Mouse (Mus musculus) intestine, embryonic 15.5 days (tissue): ENCODE measurements around the gene Srrd. TPM values are rescaled to one million over a fixed set of nuclear protein-coding genes. Genes with fewer than 3 reads are reported as not detected.

ENCODE experiments used
- ATAC-seq: fragments of 200-750 bp; cut with Nextera tagmentation; 2 replicates; pipeline ENCODE4 v1.8.0; 2017; ENCODE audit warnings: moderate TSS enrichment, moderate library complexity
- H3K27ac ChIP-seq: fragments of 300-500 bp; sonication (generic); 2 replicates; pipeline ENCODE4 v1.5.1; 2015; ENCODE audit warnings: mild to moderate bottlenecking, inconsistent platforms
- H3K27me3 ChIP-seq: fragments of 300-500 bp; sonication (generic); replicated peaks from 2 replicates; pipeline ENCODE4 v1.6.1; 2015; ENCODE audit warnings: inconsistent platforms
- H3K36me3 ChIP-seq: fragments of 300-500 bp; sonication (generic); 2 replicates; pipeline ENCODE4 v1.6.1; 2015; ENCODE audit warnings: inconsistent platforms
- H3K4me1 ChIP-seq: fragments of 300-500 bp; sonication (generic); replicated peaks from 2 replicates; pipeline ENCODE4 v1.6.1; 2015; ENCODE audit warnings: inconsistent platforms
- H3K4me2 ChIP-seq: fragments of 300-500 bp; sonication (generic); replicated peaks from 2 replicates; pipeline ENCODE4 v1.6.1; 2015; ENCODE audit warnings: mild to moderate bottlenecking, inconsistent platforms
- H3K4me3 ChIP-seq: fragments of 300-500 bp; sonication (generic); replicated peaks from 2 replicates; pipeline ENCODE4 v1.5.1; 2015; ENCODE audit warnings: inconsistent platforms
- H3K9ac ChIP-seq: fragments of 300-500 bp; sonication (generic); 2 replicates; pipeline ENCODE4 v1.6.1; 2015; ENCODE audit warnings: inconsistent platforms
- H3K9me3 ChIP-seq: fragments of 300-500 bp; sonication (generic); 2 replicates; pipeline ENCODE4 v1.6.1; 2016; ENCODE audit warnings: inconsistent platforms
- WGBS: fragments of 180-500 bp; shearing (Covaris S2); methylation state at CpG from one replicate; pipeline ENCODE4 v1.1.7; 2015; 5-methylcytosine and 5-hydroxymethylcytosine counted together
- polyA plus RNA-seq: library from polyadenylated mRNA; unstranded; fragments of >200 nt; fragmentation: Nextera tagmentation; extraction: Ambion mirVana; gene quantifications from 2 replicates; pipeline ENCODE4 v1.2.1, GENCODE M21; 2015

Gene Srrd
- polyA plus RNA-seq, 1 experiment from 2014 or later = 32.2 TPM

GRCm38 (mm10) chr5:112302310-112302709, 40.5 kb downstream of the Srrd start:
- Histone ChIP-seq H3K9ac (no peak overlapping the region), H3K4me3 (no peak overlapping the region), H3K27ac (0 out of 2 replicates have a peak overlapping the region, but pooled peaks have one; percentile 3), H3K9me3 (no peaks in the 10 kb centered on the region), H3K36me3 (no peaks in the 10 kb centered on the region), H3K4me2 (no peak overlapping the region), H3K4me1 (peaks cover 13% of the 10 kb centered on the region; the same call in 1 of the 2 replicates), H3K27me3 (no peaks in the 10 kb centered on the region)
- peak; percentile 79 for ATAC-seq
- 69% methylated on average over 5 of the region's 5 CpGs for WGBS

GRCm38 (mm10) chr5:112301694-112302093, 41.1 kb downstream of the Srrd start:
- Histone ChIP-seq H3K27ac (0 out of 2 replicates have a peak overlapping the region, but pooled peaks have one; percentile 3), H3K4me3 (no peak overlapping the region), H3K9me3 (no peaks in the 10 kb centered on the region), H3K9ac (no peak overlapping the region), H3K36me3 (no peaks in the 10 kb centered on the region), H3K27me3 (no peaks in the 10 kb centered on the region), H3K4me1 (peaks cover 19% of the 10 kb centered on the region), H3K4me2 (no peak overlapping the region)
- WGBS = 85% methylated on average over 4 of the region's 4 CpGs
- ATAC-seq = no peak

GRCm38 (mm10) chr5:112300721-112301308, 42.0 kb downstream of the Srrd start:
- Histone ChIP-seq H3K4me2 (no peak overlapping the region), H3K27ac (no peak overlapping the region), H3K36me3 (no peaks in the 10 kb centered on the region), H3K9me3 (no peaks in the 10 kb centered on the region), H3K27me3 (no peaks in the 10 kb centered on the region), H3K4me3 (no peak overlapping the region), H3K4me1 (peaks cover 20% of the 10 kb centered on the region), H3K9ac (no peak overlapping the region)
- ATAC-seq = no peak
- WGBS = 79% methylated on average over 6 of the region's 6 CpGs

GRCm38 (mm10) chr5:112300112-112300511, 42.7 kb downstream of the Srrd start:
- no peak for ATAC-seq
- Histone ChIP-seq H3K4me3 (no peak overlapping the region), H3K27me3 (no peaks in the 10 kb centered on the region), H3K4me2 (no peak overlapping the region), H3K27ac (no peak overlapping the region), H3K36me3 (no peaks in the 10 kb centered on the region), H3K4me1 (peaks cover 21% of the 10 kb centered on the region), H3K9ac (no peak overlapping the region), H3K9me3 (no peaks in the 10 kb centered on the region)
- WGBS = 78% methylated on average over 2 of the region's 2 CpGs

GRCm38 (mm10) chr5:112299399-112299798, 43.4 kb downstream of the Srrd start:
- 76% methylated on average over 4 of the region's 4 CpGs for WGBS
- ATAC-seq = no peak
- 0 out of 2 replicates have a peak overlapping the region, but pooled peaks have one; percentile 22 for H3K27ac ChIP-seq

GRCm38 (mm10) chr5:112298226-112298988, 44.4 kb downstream of the Srrd start:
- ATAC-seq = peak; percentile 29; the same call in 1 of the 2 replicates
- Histone ChIP-seq H3K9ac (no peak overlapping the region), H3K36me3 (no peaks in the 10 kb centered on the region), H3K4me2 (no peak overlapping the region), H3K4me3 (no peak overlapping the region), H3K9me3 (no peaks in the 10 kb centered on the region), H3K27me3 (no peaks in the 10 kb centered on the region), H3K27ac (peak overlapping the region; percentile 48; the same call in 1 of the 2 replicates), H3K4me1 (peaks cover 34% of the 10 kb centered on the region)
- 82% methylated on average over 12 of the region's 12 CpGs for WGBS

More at GRCm38 (mm10) chr5:112299399-112299798, 43.4 kb downstream of the Srrd start:
- no peaks in the 10 kb centered on the region for H3K27me3 ChIP-seq
- H3K4me1 ChIP-seq = peaks cover 28% of the 10 kb centered on the region
- no peak overlapping the region for H3K4me2 ChIP-seq
- no peaks in the 10 kb centered on the region for H3K9me3 ChIP-seq
- H3K4me3 ChIP-seq = no peak overlapping the region
- H3K36me3 ChIP-seq = no peaks in the 10 kb centered on the region
- H3K9ac ChIP-seq = no peak overlapping the region

GRCm38 (mm10) chr5:112297257-112297656, 45.6 kb downstream of the Srrd start:
- Histone ChIP-seq H3K27me3 (no peaks in the 10 kb centered on the region), H3K27ac (0 out of 2 replicates have a peak overlapping the region, but pooled peaks have one; percentile 48), H3K4me1 (peaks cover 42% of the 10 kb centered on the region), H3K4me3 (no peak overlapping the region), H3K36me3 (no peaks in the 10 kb centered on the region), H3K4me2 (no peak overlapping the region), H3K9me3 (no peaks in the 10 kb centered on the region), H3K9ac (no peak overlapping the region)
- 80% methylated on average over 2 of the region's 2 CpGs for WGBS
- ATAC-seq = no peak

GRCm38 (mm10) chr5:112296404-112297181, 46.2 kb downstream of the Srrd start:
- no peaks in the 10 kb centered on the region for H3K9me3 ChIP-seq
- no peaks in the 10 kb centered on the region for H3K36me3 ChIP-seq
- H3K4me2 ChIP-seq = no peak overlapping the region
- H3K9ac ChIP-seq = no peak overlapping the region
- 0 out of 2 replicates have a peak, but pooled peaks have one; percentile 16 for ATAC-seq
- peaks cover 39% of the 10 kb centered on the region for H3K4me1 ChIP-seq
- WGBS = 55% methylated on average over 6 of the region's 6 CpGs
- H3K27me3 ChIP-seq = no peaks in the 10 kb centered on the region
- no peak overlapping the region for H3K4me3 ChIP-seq
- 0 out of 2 replicates have a peak overlapping the region, but pooled peaks have one; percentile 48 for H3K27ac ChIP-seq

GRCm38 (mm10) chr5:112295564-112295963, 47.3 kb downstream of the Srrd start:
- Histone ChIP-seq H3K4me1 (peaks cover 31% of the 10 kb centered on the region), H3K27ac (no peak overlapping the region), H3K27me3 (no peaks in the 10 kb centered on the region), H3K9me3 (no peaks in the 10 kb centered on the region), H3K36me3 (no peaks in the 10 kb centered on the region), H3K4me2 (no peak overlapping the region), H3K4me3 (no peak overlapping the region), H3K9ac (no peak overlapping the region)
- ATAC-seq = no peak
- 80% methylated on average over 8 of the region's 8 CpGs for WGBS

GRCm38 (mm10) chr5:112295162-112295561, 47.7 kb downstream of the Srrd start:
- WGBS = 55% methylated on average over 8 of the region's 8 CpGs
- H3K9ac ChIP-seq = no peak overlapping the region

GRCm38 (mm10) chr5:112294696-112295095, 48.1 kb downstream of the Srrd start:
- no peaks in the 10 kb centered on the region for H3K9me3 ChIP-seq
- H3K9ac ChIP-seq = 0 out of 2 replicates have a peak overlapping the region, but pooled peaks have one; percentile 17

More at GRCm38 (mm10) chr5:112295162-112295561, 47.7 kb downstream of the Srrd start:
- ATAC-seq = no peak
- Histone ChIP-seq H3K36me3 (no peaks in the 10 kb centered on the region), H3K4me2 (no peak overlapping the region), H3K27ac (no peak overlapping the region), H3K9me3 (no peaks in the 10 kb centered on the region), H3K4me3 (no peak overlapping the region), H3K4me1 (peaks cover 29% of the 10 kb centered on the region), H3K27me3 (no peaks in the 10 kb centered on the region)

GRCm38 (mm10) chr5:112293800-112294199, 49.0 kb downstream of the Srrd start:
- ATAC-seq = no peak
- Histone ChIP-seq H3K27ac (no peak overlapping the region), H3K4me3 (no peak overlapping the region), H3K9ac (no peak overlapping the region), H3K4me1 (peaks cover 32% of the 10 kb centered on the region), H3K4me2 (no peak overlapping the region), H3K36me3 (no peaks in the 10 kb centered on the region), H3K9me3 (no peaks in the 10 kb centered on the region), H3K27me3 (no peaks in the 10 kb centered on the region)
- WGBS = 46% methylated on average over 2 of the region's 2 CpGs

More at GRCm38 (mm10) chr5:112294696-112295095, 48.1 kb downstream of the Srrd start:
- Histone ChIP-seq H3K27ac (no peak overlapping the region), H3K27me3 (no peaks in the 10 kb centered on the region), H3K36me3 (no peaks in the 10 kb centered on the region), H3K4me1 (peaks cover 29% of the 10 kb centered on the region), H3K4me2 (no peak overlapping the region), H3K4me3 (no peak overlapping the region)
- 66% methylated on average over 4 of the region's 4 CpGs for WGBS
- peak; percentile 32; the same call in 1 of the 2 replicates for ATAC-seq
